Mouse (Mus musculus): Measurements from ENCODE around the gene Slc30a7. TPM values are rescaled to one million over a fixed set of nuclear protein-coding genes. Genes with fewer than 3 reads are reported as not detected.

The Slc30a7 gene
- polyA plus RNA-seq, 1 experiment from 2014 or later = 14.2 TPM

GRCm38 (mm10) chr3:116006284-116006977 is 775 bp downstream of the Slc30a7 start:
- ATAC-seq = no peak; the same call in 1 of the 2 replicates
- Histone ChIP-seq H3K4me2 (ENCODE audit: low read length) (peak overlapping the region; percentile 80), H3K9me3 (replicated peaks; ENCODE audit: control insufficient read depth, low read length, poor library complexity, severe bottlenecking) (no peaks in the 10 kb centered on the region), H3K36me3 (ENCODE audit: control insufficient read depth, insufficient read depth, low read length) (no peaks in the 10 kb centered on the region), H3K27me3 (ENCODE audit: control insufficient read depth, insufficient read depth, low read depth, low read length) (no peaks in the 10 kb centered on the region), H3K27ac (ENCODE audit: low read length) (peak overlapping the region; percentile 80), H3K9ac (ENCODE audit: low read depth, low read length) (peak overlapping the region; percentile 89), H3K4me3 (ENCODE audit: low read depth, low read length) (peak overlapping the region; percentile 73), H3K4me1 (ENCODE audit: control insufficient read depth, insufficient read depth, low read length) (peaks cover 33% of the 10 kb centered on the region)
- 9% methylated on average over 12 of the region's 12 CpGs for WGBS

GRCm38 (mm10) chr3:115996929-115997328 is 10.3 kb downstream of the Slc30a7 start:
- no peaks in the 10 kb centered on the region for H3K9me3 ChIP-seq (replicated peaks; ENCODE audit: control insufficient read depth, low read length, poor library complexity, severe bottlenecking)

GRCm38 (mm10) chr3:115993025-115993424 is 14.2 kb downstream of the Slc30a7 start:
- Histone ChIP-seq H3K4me1 (ENCODE audit: control insufficient read depth, insufficient read depth, low read length) (no peaks in the 10 kb centered on the region), H3K4me3 (ENCODE audit: low read depth, low read length) (no peak overlapping the region), H3K4me2 (ENCODE audit: low read length) (no peak overlapping the region), H3K9me3 (replicated peaks; ENCODE audit: control insufficient read depth, low read length, poor library complexity, severe bottlenecking) (no peaks in the 10 kb centered on the region), H3K27ac (ENCODE audit: low read length) (no peak overlapping the region), H3K9ac (ENCODE audit: low read depth, low read length) (no peak overlapping the region), H3K36me3 (ENCODE audit: control insufficient read depth, insufficient read depth, low read length) (peaks cover 12% of the 10 kb centered on the region), H3K27me3 (ENCODE audit: control insufficient read depth, insufficient read depth, low read depth, low read length) (no peaks in the 10 kb centered on the region)
- 86% methylated on average over 10 of the region's 10 CpGs for WGBS
- ATAC-seq = no peak

More at GRCm38 (mm10) chr3:115996929-115997328, 10.3 kb downstream of the Slc30a7 start:
- H3K9ac ChIP-seq (ENCODE audit: low read depth, low read length) = no peak overlapping the region
- no peaks in the 10 kb centered on the region for H3K4me1 ChIP-seq (ENCODE audit: control insufficient read depth, insufficient read depth, low read length)
- ATAC-seq = no peak
- H3K36me3 ChIP-seq (ENCODE audit: control insufficient read depth, insufficient read depth, low read length) = peaks cover 18% of the 10 kb centered on the region
- 91% methylated on average over 5 of the region's 5 CpGs for WGBS
- no peak overlapping the region for H3K27ac ChIP-seq (ENCODE audit: low read length)
- H3K4me2 ChIP-seq (ENCODE audit: low read length) = no peak overlapping the region
- H3K4me3 ChIP-seq (ENCODE audit: low read depth, low read length) = no peak overlapping the region
- H3K27me3 ChIP-seq (ENCODE audit: control insufficient read depth, insufficient read depth, low read depth, low read length) = no peaks in the 10 kb centered on the region

GRCm38 (mm10) chr3:115992588-115992987 is 14.6 kb downstream of the Slc30a7 start:
- peaks cover 8% of the 10 kb centered on the region for H3K36me3 ChIP-seq (ENCODE audit: control insufficient read depth, insufficient read depth, low read length)
- H3K9me3 ChIP-seq (replicated peaks; ENCODE audit: control insufficient read depth, low read length, poor library complexity, severe bottlenecking) = no peaks in the 10 kb centered on the region
- no peak overlapping the region for H3K4me2 ChIP-seq (ENCODE audit: low read length)
- no peak overlapping the region for H3K9ac ChIP-seq (ENCODE audit: low read depth, low read length)
- no peak for ATAC-seq
- 94% methylated on average over 4 of the region's 4 CpGs for WGBS
- H3K4me1 ChIP-seq (ENCODE audit: control insufficient read depth, insufficient read depth, low read length) = no peaks in the 10 kb centered on the region
- H3K27ac ChIP-seq (ENCODE audit: low read length) = no peak overlapping the region
- no peaks in the 10 kb centered on the region for H3K27me3 ChIP-seq (ENCODE audit: control insufficient read depth, insufficient read depth, low read depth, low read length)
- H3K4me3 ChIP-seq (ENCODE audit: low read depth, low read length) = no peak overlapping the region

- H3K4me3 ChIP-seq (ENCODE audit: low read depth, low read length) = no peak overlapping the region
- 83% methylated on average over 4 of the region's 4 CpGs for WGBS
- no peaks in the 10 kb centered on the region for H3K9me3 ChIP-seq (replicated peaks; ENCODE audit: control insufficient read depth, low read length, poor library complexity, severe bottlenecking)
- no peaks in the 10 kb centered on the region for H3K27me3 ChIP-seq (ENCODE audit: control insufficient read depth, insufficient read depth, low read depth, low read length)
- no peak overlapping the region for H3K27ac ChIP-seq (ENCODE audit: low read length)
- H3K36me3 ChIP-seq (ENCODE audit: control insufficient read depth, insufficient read depth, low read length) = peaks cover 8% of the 10 kb centered on the region; the same call in 1 of the 2 replicates
- H3K4me2 ChIP-seq (ENCODE audit: low read length) = no peak overlapping the region
- no peak for ATAC-seq
- no peaks in the 10 kb centered on the region for H3K4me1 ChIP-seq (ENCODE audit: control insufficient read depth, insufficient read depth, low read length)
- H3K9ac ChIP-seq (ENCODE audit: low read depth, low read length) = no peak overlapping the region
Measured at GRCm38 (mm10) chr3:115992103-115992502, 15.1 kb downstream of the Slc30a7 start.

DNA sequence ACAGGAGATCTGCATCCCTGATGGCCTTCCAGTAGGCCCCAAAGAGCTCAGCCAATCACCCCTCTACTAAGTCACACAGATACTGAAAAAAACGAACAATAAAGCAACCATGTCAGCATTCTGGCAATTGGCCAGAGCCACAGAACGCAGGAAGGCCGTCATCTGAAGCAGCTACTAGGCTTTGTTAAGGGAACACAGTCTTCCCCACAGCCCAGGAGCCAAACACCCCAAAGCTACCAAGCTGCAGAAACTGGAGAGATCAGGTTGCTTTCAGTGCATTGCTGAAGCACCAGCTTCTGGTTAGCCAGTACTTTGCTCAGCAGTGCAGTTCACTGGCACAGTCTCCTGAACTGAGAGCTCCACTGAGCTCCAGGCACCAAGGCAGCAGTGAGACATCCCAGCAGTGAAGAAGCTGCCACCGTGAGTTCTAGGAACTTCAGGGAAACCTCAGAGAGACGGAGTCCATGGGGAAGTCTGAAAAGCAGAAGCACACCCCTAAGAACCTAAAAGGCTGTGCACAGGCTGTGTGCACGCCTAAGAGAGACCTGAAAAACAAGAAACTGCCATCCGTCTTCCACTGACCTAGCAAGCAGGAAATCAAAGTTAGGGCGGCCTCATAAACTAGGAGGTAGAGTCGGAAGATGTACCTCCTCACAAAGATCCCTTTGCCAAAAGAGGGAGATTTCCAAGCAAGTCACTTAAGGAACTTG is 21.9 kb downstream of the Slc30a7 start:
- H3K9me3 ChIP-seq (replicated peaks; ENCODE audit: control insufficient read depth, low read length, poor library complexity, severe bottlenecking) = no peaks in the 10 kb centered on the region
- WGBS = 82% methylated on average over 9 of the region's 9 CpGs
- H3K27me3 ChIP-seq (ENCODE audit: control insufficient read depth, insufficient read depth, low read depth, low read length) = no peaks in the 10 kb centered on the region
- peaks cover 13% of the 10 kb centered on the region for H3K36me3 ChIP-seq (ENCODE audit: control insufficient read depth, insufficient read depth, low read length)
- H3K27ac ChIP-seq (ENCODE audit: low read length) = no peak overlapping the region
- no peaks in the 10 kb centered on the region for H3K4me1 ChIP-seq (ENCODE audit: control insufficient read depth, insufficient read depth, low read length)
- H3K4me2 ChIP-seq (ENCODE audit: low read length) = no peak overlapping the region
- no peak for ATAC-seq
- no peak overlapping the region for H3K9ac ChIP-seq (ENCODE audit: low read depth, low read length)
- H3K4me3 ChIP-seq (ENCODE audit: low read depth, low read length) = no peak overlapping the region

GRCm38 (mm10) chr3:115984653-115985052 is 22.6 kb downstream of the Slc30a7 start:
- H3K9me3 ChIP-seq (replicated peaks; ENCODE audit: control insufficient read depth, low read length, poor library complexity, severe bottlenecking) = no peaks in the 10 kb centered on the region
- ATAC-seq = no peak
- peaks cover 8% of the 10 kb centered on the region for H3K36me3 ChIP-seq (ENCODE audit: control insufficient read depth, insufficient read depth, low read length)
- no peaks in the 10 kb centered on the region for H3K4me1 ChIP-seq (ENCODE audit: control insufficient read depth, insufficient read depth, low read length)
- H3K4me2 ChIP-seq (ENCODE audit: low read length) = no peak overlapping the region
- no peak overlapping the region for H3K27ac ChIP-seq (ENCODE audit: low read length)
- 98% methylated on average over 9 of the region's 9 CpGs for WGBS
- H3K27me3 ChIP-seq (ENCODE audit: control insufficient read depth, insufficient read depth, low read depth, low read length) = no peaks in the 10 kb centered on the region
- no peak overlapping the region for H3K4me3 ChIP-seq (ENCODE audit: low read depth, low read length)
- H3K9ac ChIP-seq (ENCODE audit: low read depth, low read length) = no peak overlapping the region

DNA sequence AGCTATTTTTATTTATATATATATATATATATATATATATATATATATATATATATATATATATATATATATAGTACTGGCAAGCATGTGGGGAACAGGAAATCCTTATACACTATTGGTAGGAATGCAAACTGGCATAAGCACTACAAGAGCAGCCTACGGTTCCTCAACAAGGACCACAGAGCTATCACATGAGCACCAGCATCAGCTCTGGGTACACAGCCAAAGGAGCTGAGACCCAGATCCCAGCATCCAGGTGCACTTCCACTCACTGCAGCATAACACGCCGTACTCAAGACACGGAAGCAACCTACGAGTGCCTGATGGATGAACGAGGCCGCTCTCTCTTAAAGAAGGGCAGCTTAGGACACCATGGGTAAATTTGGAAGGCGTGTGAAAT is 24.0 kb downstream of the Slc30a7 start:
- 95% methylated on average over 8 of the region's 8 CpGs for WGBS
- Histone ChIP-seq H3K27me3 (ENCODE audit: control insufficient read depth, insufficient read depth, low read depth, low read length) (no peaks in the 10 kb centered on the region), H3K4me2 (ENCODE audit: low read length) (no peak overlapping the region), H3K9me3 (replicated peaks; ENCODE audit: control insufficient read depth, low read length, poor library complexity, severe bottlenecking) (no peaks in the 10 kb centered on the region), H3K9ac (ENCODE audit: low read depth, low read length) (no peak overlapping the region), H3K4me3 (ENCODE audit: low read depth, low read length) (no peak overlapping the region), H3K27ac (ENCODE audit: low read length) (no peak overlapping the region), H3K36me3 (ENCODE audit: control insufficient read depth, insufficient read depth, low read length) (peaks cover 8% of the 10 kb centered on the region), H3K4me1 (ENCODE audit: control insufficient read depth, insufficient read depth, low read length) (no peaks in the 10 kb centered on the region)
- ATAC-seq = no peak

GRCm38 (mm10) chr3:115979000-115979399 is 28.2 kb downstream of the Slc30a7 start:
- H3K4me2 ChIP-seq (ENCODE audit: low read length) = no peak overlapping the region
- no peak for ATAC-seq
- no peaks in the 10 kb centered on the region for H3K4me1 ChIP-seq (ENCODE audit: control insufficient read depth, insufficient read depth, low read length)
- H3K36me3 ChIP-seq (ENCODE audit: control insufficient read depth, insufficient read depth, low read length) = peaks cover 14% of the 10 kb centered on the region; the same call in 1 of the 2 replicates
- no peak overlapping the region for H3K4me3 ChIP-seq (ENCODE audit: low read depth, low read length)
- H3K27ac ChIP-seq (ENCODE audit: low read length) = no peak overlapping the region
- 42% methylated on average over 1 of the region's 1 CpGs for WGBS
- H3K9ac ChIP-seq (ENCODE audit: low read depth, low read length) = no peak overlapping the region
- no peaks in the 10 kb centered on the region for H3K27me3 ChIP-seq (ENCODE audit: control insufficient read depth, insufficient read depth, low read depth, low read length)
- no peaks in the 10 kb centered on the region for H3K9me3 ChIP-seq (replicated peaks; ENCODE audit: control insufficient read depth, low read length, poor library complexity, severe bottlenecking)
